Mouse (Mus musculus) midbrain, embryonic 12.5 days (tissue): ENCODE results near the gene Krt88. TPM values are rescaled to one million over a fixed set of nuclear protein-coding genes. Genes with fewer than 3 reads are reported as not detected.

Experiments used
- polyA plus RNA-seq: library from polyadenylated mRNA; unstranded; fragments of >200 nt; fragmentation: Nextera tagmentation; extraction: Ambion mirVana; gene quantifications from 2 replicates; pipeline ENCODE4 v1.2.1, GENCODE M21; 2016

The Krt88 gene
- polyA plus RNA-seq, 1 experiment from 2014 or later: not detected

Other genes with a start within 250 kb of the Krt88 start
- 5.5 and 5.9 TPM in 2 replicates for gene Grasp, start 223.6 kb upstream of the Krt88 start, polyA plus RNA-seq
- gene Nr4a1, start 193.5 kb upstream of the Krt88 start, polyA plus RNA-seq: 3.4 and 4.0 TPM in 2 replicates
- 63.9 and 68.1 TPM in 2 replicates for gene Atg101, start 163.5 kb upstream of the Krt88 start, polyA plus RNA-seq
- 0.15 TPM in 1 of 2 replicates, not detected in the other for gene 6030408B16Rik, start 154.5 kb upstream of the Krt88 start, polyA plus RNA-seq
- gene Krt80, start 77.6 kb upstream of the Krt88 start, polyA plus RNA-seq: 0.14 and 0.18 TPM in 2 replicates
- 5.8 and 6.3 TPM in 2 replicates for gene Krt7, start 36.7 kb upstream of the Krt88 start, polyA plus RNA-seq
- 0.15 and 0.22 TPM in 2 replicates for gene Krt87, start 8.9 kb upstream of the Krt88 start, polyA plus RNA-seq
- gene Krt81, start 16.0 kb downstream of the Krt88 start, polyA plus RNA-seq: not detected in 2 replicates
- not detected in 2 replicates for gene Krt86, start 25.7 kb downstream of the Krt88 start, polyA plus RNA-seq
- not detected in 2 replicates for gene Krt83, start 43.8 kb downstream of the Krt88 start, polyA plus RNA-seq
- gene Gm49425, start 69.5 kb downstream of the Krt88 start, polyA plus RNA-seq: not detected in 2 replicates
- not detected in 2 replicates for gene Krt84, start 85.1 kb downstream of the Krt88 start, polyA plus RNA-seq
- not detected in 2 replicates for gene Krt82, start 102.9 kb downstream of the Krt88 start, polyA plus RNA-seq
- 0.09 and 0.31 TPM in 2 replicates for gene Krt90, start 115.2 kb downstream of the Krt88 start, polyA plus RNA-seq
- gene Krt75, start 126.2 kb downstream of the Krt88 start, polyA plus RNA-seq: not detected in 2 replicates
- gene Gm5414, start 180.4 kb downstream of the Krt88 start, polyA plus RNA-seq: not detected in 2 replicates
- gene Gm5478, start 199.6 kb downstream of the Krt88 start, polyA plus RNA-seq: not detected in 2 replicates
- gene Krt6b, start 232.5 kb downstream of the Krt88 start, polyA plus RNA-seq: not detected in 2 replicates
- not detected in 2 replicates for gene Krt6a, start 246.6 kb downstream of the Krt88 start, polyA plus RNA-seq